Mouse (Mus musculus) mesoderm, embryonic 11.5 days (tissue): ENCODE measurements around the gene Olfr1512.
"Not testable (repeated sequence)": the region's sequence is repeated elsewhere in the genome, so short reads cannot be mapped to it uniquely, and the experiment has no call there.

Experiments used
- DNase-seq: peaks from one replicate; pipeline ENCODE4 v3.0.0-alpha.2; 2012; ENCODE audit warnings: low read depth, low spot score

Gene Olfr1512

DNA sequence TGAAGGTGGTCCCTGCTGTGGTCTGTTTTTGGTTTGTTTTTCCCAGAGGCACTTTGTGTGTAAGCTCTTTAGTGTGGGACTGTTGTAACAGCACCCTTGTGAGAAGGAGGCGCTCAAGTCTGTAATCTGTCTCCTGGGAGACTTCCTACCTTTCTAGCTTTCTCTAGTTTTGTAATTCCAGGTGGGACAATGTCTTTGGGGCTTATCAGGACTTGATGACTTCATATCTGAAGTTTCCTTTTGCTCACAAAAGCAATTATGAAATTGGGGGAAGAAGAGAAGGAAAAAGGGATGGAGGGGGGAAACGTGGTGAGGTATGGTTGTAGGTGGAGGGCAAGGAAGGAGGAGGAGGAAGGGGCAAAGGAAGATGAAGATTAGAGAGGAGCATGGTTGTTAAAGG lies at the start of gene Olfr1512:
Gene Olfr1512 (minus strand): TSS at position 101 of the 400 bp plus-strand sequence.
- no peak for DNase-seq

DNA sequence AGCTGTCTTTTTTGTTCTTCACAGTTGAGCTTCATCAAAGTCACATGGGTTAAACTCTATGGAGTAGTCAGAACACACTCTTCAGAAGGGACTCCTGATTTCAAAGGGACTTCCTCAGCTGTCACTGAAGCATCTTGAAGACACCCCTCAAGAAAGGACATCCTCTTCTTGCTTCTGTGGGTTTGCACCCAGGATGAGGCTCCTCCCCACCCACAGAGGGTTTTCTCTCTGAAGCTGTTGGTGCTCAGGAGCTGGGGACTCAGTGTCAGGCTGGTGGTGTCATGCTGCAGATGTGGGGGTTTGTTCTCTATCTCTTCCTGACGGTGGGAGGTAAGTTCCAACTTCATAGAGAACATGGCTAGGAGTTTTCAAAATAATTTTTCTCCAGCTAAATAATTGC lies 48.7 kb upstream of the Olfr1512 start:
- no peak for DNase-seq

DNA sequence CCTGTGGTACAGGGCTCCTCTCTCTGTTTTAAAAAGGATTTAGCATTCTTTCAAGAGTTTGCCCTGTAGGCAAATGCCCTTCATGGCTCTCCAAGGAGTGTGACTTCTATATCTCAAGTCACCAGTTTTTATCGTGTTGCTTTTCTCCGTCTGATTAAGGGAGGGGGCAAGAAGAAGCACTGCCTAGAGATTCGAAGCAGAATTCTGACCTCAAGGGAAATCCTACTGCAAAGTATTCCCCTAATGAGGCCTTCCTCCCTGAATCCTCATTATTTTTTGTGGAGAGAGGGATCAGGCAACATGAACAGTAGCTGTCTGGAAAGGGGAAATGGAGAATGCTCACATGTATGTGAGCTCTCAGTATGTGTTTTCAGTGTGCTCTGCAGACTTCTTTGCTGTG lies 35.3 kb upstream of the Olfr1512 start, which contains the start of gene Olfr1510:
Gene Olfr1510 (minus strand): TSS at position 101 of the 400 bp plus-strand sequence.
- DNase-seq: no peak

DNA sequence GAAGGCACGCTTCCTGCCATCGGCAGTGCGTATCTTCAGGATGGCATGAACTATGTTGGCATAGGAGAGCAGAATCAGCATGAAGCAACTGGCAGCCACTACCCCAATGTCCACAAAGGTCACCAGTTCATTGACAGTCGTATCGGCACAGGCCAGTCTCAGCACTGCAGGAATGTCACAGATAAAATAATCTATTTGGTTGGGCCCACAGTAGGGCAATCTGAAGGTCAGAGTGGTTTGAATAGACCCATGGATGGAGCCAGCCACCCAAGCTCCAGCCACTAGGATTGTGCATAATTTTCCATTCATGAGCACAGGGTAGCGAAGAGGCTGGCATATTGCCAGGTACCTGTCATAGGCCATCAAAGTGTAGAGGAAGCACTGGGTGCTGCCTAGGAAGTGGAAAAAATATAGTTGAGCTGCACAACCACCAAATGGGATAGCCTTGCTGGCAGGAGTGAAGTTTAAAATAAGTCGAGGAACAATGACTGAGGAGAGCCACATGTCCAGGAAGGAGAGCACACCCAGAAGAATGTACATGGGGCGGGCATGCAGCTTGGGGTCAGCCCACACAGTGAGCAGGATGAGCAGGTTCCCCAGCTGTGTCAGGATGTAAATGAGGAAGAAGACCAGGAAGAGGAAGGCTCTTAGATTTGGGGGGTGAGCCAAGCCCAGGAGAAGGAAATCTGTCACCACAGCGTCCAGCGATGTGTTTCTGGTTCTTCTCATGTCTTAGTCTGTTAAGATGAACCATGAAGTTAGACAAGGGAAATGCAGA lies 31.4 kb upstream of the Olfr1512 start:
- DNase-seq: not testable (repeated sequence)

DNA sequence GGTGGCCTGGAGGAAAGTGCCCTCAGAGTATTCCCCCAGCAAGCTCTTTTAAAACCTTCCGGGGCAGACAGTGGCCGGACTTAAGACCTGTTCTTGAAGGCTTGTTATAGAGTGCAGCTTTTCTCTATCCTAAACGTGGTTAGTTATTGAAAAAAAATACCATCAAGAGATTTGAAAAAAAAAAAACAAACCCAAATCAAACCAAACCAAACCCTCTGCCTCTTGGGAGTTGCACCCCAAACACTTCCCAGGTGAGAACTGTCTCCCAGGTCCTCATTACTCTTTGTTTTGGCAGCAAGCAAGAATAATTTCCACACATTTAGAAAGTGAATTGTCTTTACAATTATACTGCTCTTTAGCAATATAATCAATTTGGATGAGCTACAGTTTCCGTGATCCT lies 18.3 kb upstream of the Olfr1512 start, which contains the start of gene Olfr1511:
Gene Olfr1511 (minus strand): TSS at position 101 of the 400 bp plus-strand sequence.
- no peak for DNase-seq

DNA sequence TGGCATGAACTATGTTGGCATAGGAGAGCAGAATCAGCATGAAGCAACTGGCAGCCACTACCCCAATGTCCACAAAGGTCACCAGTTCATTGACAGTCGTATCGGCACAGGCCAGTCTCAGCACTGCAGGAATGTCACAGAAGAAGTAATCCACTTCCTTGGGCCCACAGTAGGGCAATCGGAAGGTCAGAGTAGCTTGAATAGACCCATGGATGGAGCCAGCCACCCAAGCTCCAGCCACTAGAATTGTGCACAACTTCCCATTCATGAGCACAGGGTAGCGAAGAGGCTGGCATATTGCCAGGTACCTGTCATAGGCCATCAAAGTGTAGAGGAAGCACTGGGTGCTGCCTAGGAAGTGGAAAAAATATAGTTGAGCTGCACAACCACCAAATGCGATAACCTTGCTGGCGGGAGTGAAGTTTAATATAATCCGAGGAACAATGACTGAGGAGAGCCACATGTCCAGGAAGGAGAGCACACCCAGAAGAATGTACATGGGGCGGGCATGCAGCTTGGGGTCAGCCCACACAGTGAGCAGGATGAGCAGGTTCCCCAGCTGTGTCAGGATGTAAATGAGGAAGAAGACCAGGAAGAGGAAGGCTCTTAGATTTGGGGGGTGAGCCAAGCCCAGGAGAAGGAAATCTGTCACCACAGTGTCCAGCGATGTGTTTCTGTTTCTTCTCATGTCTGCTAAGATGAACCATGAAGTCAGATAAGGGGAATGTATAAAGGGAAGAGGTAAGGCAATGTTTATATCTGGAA lies 11.3 kb upstream of the Olfr1512 start:
- not testable (repeated sequence) for DNase-seq

DNA sequence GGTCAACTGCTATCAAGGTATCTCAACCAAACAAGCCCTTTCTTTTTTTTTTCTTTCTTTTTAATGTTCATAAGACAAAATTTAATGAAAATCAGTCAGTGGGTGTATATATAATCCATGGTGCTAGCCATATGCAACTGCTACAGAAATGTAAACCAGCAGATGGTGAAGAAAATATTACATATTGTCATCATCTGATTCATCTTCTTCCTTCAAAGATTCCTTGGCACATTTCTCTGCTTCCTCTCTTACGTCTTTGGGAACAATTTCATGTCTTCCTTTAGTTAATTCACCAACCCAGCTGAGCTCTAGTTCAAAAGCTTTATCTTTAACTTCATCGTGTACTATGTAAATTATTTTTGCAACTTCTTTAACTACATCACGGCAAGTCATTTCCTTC lies 10.2 kb downstream of the Olfr1512 start:
- DNase-seq: no peak

DNA sequence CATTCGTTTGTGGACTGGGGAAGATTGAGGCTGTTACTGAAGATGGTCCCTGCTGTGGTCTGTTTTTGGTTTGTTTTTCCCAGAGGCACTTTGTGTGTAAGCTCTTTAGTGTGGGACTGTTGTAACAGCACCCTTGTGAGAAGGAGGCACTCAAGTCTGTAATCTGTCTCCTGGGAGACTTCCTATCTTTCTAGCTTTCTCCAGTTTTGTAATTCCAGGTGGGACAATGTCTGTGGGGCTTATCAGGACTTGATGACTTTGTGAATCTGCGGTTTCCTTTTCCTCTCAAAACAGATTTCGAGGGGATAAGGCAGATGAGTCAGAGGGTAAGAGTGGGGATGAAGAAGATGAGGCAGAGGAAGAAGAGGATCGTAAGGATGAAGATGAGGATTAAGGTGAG lies 22.7 kb downstream of the Olfr1512 start, which contains the start of gene Olfr1513:
Gene Olfr1513 (minus strand): TSS at position 101 of the 400 bp plus-strand sequence.
- DNase-seq: no peak

DNA sequence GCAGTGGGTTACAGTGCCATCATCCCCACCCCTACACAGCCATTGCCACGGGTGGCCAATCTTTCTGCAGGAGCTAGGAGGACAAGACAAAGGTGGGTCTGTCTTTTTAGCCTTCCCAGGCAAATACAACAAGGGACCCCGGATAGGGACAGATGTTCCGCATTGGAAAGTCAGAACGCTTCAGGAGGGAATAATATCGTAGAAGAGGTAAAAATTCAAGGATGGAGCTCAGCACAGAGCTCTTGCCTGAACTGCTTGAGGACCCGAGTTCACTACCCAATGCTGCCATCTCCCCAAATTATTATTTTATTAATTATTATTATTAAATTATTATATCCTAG lies 39.5 kb downstream of the Olfr1512 start:
- DNase-seq: no peak

DNA sequence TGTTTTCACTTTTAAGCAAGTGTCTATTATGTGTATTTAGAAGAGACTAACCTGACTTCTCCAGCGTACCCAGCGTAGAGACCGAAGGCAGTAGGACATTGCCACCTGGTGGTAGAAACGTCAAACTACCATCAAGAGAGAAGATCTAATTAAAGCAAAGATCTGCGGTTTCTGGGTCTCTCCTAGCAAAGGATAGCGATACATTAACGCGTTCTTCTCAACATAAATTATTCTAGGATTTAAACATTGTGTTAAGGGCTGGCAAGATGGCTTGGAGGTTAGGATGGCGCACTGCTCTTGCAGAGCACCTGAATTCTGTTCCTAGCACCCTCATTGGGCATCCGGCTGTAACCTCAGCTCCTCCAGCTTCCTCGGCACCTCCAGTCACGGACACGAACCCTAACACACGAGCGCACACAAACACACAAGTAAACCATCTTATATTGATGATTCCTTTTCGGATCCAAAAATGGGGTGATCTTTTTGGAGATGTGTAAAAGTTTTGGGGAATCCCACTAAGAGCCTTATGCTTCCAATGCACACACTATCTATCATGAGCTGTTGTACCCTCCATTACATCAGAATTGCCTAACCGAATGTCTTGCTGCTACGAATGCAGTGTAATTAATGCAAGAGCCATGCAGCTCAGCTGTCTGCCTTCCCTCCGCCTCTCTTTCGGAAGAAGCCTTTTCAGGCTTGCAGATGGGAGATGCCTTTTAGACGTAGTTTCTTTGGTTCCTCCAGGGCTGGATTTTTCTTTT lies 40.0 kb downstream of the Olfr1512 start:
- peak; percentile 80 for DNase-seq

DNA sequence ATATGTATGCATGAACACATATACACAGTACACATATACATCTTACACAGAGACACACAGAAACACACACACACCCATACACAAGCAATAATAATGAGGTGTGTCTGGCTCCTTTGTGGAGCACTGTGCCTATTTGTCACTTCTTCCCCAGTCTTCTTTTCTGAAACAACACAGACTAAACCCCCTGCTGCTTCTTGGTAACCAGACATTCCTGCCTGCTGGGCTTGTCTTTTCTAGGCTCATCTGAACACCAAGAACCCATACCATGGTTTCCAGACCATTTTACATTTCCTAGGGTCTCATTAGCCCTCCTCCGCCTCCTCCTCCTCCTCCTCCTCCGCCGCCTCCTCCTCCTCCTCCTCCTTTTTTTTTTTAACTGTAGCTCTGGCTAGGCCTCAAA lies 46.8 kb downstream of the Olfr1512 start:
- DNase-seq: no peak

DNA sequence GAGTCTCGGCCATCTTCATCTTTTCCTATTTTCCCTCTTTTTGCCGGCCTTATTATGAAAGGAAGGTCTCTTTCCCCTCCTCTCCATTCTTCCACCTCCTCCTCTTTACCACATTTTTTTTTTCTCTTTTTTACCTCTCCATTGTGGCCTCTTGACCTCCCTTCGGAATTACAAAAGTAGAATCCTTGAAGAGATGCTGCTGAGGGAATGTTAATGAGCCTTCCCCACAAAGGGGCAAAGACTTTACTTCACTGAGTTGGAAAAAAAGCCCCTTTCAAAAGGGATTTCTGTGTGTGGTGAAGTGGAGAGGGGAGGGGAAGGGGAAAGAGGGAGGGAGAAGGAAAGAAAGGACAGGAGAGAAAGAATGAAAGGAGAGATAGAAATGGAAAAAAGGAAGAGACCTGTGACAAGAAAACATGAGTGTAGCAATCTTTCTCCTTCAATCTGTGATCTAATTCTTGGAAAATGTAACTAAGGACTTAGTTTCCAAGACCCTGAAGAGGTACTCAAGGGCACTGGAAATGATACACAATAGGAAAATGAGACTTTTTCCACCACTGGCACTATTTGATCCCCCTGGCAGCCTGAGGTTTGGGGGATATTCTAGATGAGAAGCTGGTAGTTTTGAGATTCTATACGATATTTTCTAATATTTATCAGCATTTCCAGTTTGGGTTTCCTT lies 47.8 kb downstream of the Olfr1512 start:
- no peak for DNase-seq

DNA sequence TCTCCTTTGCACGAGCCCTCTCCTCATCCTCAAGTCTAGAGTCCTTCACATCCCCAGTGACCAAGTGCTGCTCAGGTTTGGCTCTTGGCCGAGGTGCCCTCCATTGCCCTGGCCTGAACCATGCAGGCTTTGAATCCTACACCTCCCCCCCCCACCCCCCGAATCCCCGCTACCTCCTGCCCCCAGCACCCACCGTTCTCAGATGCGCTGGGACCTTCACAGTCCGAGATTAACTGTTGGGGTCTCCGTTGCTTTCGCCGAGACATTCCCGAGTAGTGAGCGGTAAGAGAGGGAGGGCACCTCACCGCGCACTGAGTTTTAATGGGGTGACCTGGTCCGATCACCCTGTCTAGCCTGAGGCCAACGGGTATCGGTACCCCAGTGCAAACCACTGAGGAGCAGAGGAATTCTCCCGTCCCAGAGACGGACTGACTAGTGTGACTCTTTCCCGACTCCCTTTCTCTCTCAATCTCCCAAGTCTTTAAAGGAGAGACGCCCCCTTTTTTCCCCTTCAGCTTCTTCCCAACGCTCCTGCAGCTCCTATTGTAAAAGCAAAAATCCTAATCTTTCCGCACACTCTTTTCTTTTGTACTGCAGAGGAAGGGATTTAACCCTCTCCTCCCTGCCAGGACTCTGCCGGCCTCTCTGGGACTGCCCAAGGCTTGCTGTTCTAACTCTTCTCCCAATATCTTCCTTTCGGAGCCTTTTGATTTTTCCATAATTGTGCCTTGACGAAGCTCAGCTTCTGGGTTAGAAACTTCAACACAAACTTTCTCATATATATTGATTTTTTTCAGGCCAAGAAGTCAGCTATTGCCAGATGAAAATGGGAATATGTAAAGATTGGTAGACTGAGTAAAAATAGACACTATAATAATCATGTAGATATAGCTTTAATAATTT lies 50.8 kb downstream of the Olfr1512 start, which contains the start of gene Sall2:
Gene Sall2 (minus strand): TSS at position 853 of the 903 bp plus-strand sequence.
- no peak for DNase-seq

DNA sequence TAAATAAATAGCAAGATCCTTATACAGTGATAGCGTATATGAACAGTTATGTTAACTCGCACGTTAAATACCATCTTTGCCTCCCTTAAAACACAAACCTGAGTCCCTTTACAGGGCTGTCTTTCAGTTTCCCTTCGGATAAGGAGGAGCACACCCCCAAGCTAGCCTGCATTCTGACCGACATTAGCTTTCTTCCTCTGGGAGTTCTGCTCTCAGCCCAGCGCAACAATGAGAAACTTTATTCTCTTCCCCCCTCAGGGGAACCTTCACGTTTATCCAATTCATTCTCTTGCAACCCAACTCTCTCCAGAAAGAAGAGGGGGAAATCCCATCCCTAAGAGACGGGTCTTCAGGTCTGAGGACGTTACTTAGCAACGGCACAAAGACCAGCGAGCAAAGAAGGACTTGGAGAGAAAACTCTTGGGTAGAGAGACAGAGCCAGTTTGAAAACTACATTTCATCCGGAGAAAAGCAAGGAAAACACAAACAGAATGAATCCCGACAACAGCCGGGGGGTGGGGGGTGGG lies 51.5 kb downstream of the Olfr1512 start:
- peak; percentile 57 for DNase-seq

DNA sequence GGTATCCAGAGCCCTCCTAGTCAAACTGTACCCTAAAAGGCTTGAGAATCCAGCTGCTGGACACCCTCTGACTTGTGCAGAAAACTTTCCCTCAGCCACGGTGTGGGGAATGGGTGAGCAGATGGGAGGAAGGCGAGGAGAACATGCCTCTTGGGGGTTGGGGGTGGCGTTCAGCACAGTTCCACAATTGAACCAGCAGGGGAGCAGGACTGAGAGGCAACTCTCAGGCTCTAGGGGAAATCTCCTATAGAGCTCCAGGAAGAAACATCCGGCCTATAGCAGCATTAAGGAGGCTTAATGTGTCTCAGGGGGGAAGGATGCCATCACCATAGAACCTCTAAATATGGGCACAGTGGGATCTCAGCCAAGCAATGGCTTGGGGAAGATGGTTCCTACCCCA lies 53.1 kb downstream of the Olfr1512 start:
- no peak for DNase-seq
